Mouse (Mus musculus) gastrocnemius, adult 2 months (tissue): ENCODE data around the gene Asb15. TPM values are rescaled to one million over a fixed set of nuclear protein-coding genes. Genes with fewer than 3 reads are reported as not detected.
A peak's percentile ranks its signal among the peaks of the same experiment; 100 is the strongest.

Source experiments
- DNase-seq: peaks from one replicate; pipeline ENCODE4 v3.0.0; 2022
- H3K27ac ChIP-seq: fragments of 200-600 bp; 2 replicates; pipeline ENCODE4 v1.8.1; 2022; ENCODE audit warnings: mild to moderate bottlenecking
- H3K4me3 ChIP-seq: fragments of 200-600 bp; 2 replicates; pipeline ENCODE4 v1.8.1; 2022; ENCODE audit warnings: mild to moderate bottlenecking, moderate library complexity
- CTCF ChIP-seq: fragments of 200-600 bp; IDR thresholded peaks from 2 replicates; pipeline ENCODE4 v1.8.1; 2022; ENCODE audit warnings: antibody characterized with exemption, mild to moderate bottlenecking, moderate library complexity
- intact Hi-C: fragments of 180-260 bp; cut with DNase I; formaldehyde crosslinking; loops from one replicate; pipeline ENCODE4 v1.15.1; 2025
- total RNA-seq, 2 experiments: library from RNA; stranded (reverse); gene quantifications; 2 replicates each; pipeline ENCODE4 v1.2.3; 2021

Asb15 gene
- total RNA-seq, 2 experiments from 2014 or later, result 34.9 to 54.5 TPM

DNA sequence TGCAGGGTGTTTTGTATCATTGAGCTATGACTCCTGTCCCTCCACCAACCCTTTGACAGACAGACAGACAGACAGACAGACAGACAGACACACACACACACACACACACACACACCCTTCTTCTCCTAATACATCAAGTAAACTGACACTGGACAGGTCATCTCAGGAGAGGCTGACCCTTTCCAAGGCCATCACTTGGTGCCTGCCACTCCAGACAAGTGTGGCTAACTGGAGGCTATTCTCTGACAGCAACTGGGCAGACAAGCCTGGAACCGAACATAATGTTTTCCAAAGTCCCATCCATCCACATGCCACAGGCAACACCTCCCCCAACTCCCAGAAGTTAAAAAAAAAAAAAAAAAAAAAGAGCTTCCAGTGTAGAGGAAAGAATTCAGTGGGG, 73.7 kb downstream of the Asb15 start:
- Histone ChIP-seq H3K4me3 (peak overlapping the region; percentile 69), H3K27ac (peak overlapping the region; percentile 81)
- intact Hi-C loops, result no loop called here
- peak; percentile 65 for DNase-seq
- no peak for TF ChIP-seq CTCF

DNA sequence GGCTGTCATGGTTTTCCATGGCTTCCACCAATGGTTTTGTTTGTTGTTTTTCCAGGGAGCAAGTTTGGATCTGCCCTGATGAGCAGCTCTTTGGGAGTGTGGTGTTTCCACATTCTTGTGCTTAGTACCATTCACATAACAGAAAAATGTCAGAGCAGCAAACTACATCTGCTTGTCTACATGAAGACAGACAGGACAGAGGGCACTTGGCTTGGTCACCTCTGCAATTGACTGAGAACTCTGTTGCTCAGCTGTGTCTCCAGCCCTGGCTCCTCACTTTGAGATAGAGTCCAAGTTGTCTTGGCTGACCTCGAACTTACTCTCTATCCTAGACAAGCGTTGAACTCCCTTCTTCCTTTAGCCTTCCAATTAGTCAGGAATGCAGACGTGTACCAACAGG, 74.4 kb downstream of the Asb15 start:
- intact Hi-C loops, result no loop called here
- DNase-seq, result no peak
- TF ChIP-seq CTCF, result no peak
- peak overlapping the region; percentile 69 for H3K27ac ChIP-seq
- peak overlapping the region; percentile 69 for H3K4me3 ChIP-seq

DNA sequence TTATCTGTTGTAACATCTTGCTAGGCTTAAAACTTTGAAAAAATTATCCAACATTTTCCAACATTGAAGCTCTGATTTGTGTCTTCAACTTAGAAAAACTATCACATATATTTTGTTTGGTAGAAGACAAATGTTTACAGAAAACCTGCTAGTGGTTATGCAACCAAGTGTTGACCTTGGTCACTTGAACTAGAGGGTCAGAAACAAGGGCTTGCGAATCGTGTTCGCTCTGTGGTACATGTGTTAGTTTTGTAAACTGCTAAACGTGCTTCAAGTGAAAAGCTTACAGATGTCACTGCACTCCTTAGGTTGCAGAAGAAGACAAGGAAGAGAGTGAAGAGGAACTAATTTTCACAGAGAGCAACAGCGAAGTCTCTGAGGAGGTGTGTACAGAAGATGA, 75.0 kb downstream of the Asb15 start:
- no peak for DNase-seq
- intact Hi-C loops, result no loop called here
- no peak for TF ChIP-seq CTCF
- H3K4me3 ChIP-seq, result peak overlapping the region; percentile 69
- peak overlapping the region; percentile 69 for H3K27ac ChIP-seq

DNA sequence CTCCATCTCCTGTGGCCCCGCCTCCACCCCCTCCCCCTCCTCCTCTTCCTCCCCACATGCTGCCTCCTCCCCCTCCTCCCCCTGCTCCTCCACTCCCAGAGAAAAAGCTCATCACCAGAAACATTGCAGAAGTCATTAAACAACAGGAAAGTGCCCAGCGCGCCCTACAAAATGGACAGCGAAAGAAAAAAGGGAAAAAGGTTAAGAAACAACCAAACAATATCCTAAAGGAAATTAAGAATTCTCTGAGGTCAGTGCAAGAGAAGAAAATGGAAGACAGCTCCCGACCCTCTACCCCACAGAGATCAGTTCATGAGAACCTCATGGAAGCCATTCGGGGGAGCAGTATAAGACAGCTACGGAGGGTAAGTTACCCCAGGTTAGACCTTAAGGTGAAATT, 76.3 kb downstream of the Asb15 start:
- TF ChIP-seq CTCF, result no peak
- Histone ChIP-seq H3K4me3 (peak overlapping the region; percentile 45), H3K27ac (peak overlapping the region; percentile 31; the same call in 1 of the 2 replicates)
- intact Hi-C loops, result no loop called here
- DNase-seq, result no peak

DNA sequence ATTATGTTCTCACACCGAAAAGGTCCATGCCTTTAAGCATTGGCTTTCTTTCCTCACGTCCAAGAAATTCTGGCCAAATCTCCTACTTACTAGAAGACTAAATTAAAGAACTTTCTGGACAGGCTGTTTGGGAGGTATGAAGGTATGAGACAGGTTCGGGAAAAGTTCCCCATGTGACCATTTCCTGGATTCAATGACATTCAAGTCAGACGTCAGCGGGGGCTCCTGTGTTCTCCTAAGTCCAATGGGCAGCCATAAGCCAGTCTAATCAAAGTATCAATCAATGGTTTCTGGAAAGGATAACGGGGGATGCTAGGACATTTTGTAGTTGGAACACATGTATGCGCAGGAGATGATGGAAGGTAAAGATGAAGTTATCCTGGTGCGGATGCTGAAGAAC, 77.7 kb downstream of the Asb15 start:
- no peak overlapping the region for H3K27ac ChIP-seq
- no peak for TF ChIP-seq CTCF
- intact Hi-C loops, result no loop called here
- no peak overlapping the region for H3K4me3 ChIP-seq
- no peak for DNase-seq

DNA sequence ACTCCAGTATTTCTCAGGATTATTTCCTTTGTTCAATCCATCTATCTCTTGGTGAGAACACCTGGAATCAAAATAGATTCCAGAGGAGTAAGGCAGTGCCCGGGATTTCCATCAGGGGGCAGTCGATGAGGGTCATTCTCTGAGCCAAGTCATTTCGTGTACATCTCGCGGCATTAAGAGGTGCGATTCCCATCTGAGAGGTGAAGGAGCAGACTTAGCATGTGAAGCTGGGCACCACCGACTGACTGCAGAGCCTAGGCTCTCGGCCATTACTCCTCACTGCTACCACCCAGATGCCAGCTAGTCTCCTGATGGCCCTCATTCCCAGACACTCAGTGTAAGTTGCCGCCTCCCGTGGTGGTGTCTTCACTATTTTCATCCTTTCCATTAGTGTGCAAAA, 78.6 kb downstream of the Asb15 start:
- intact Hi-C loops, result no loop called here
- Histone ChIP-seq H3K4me3 (no peak overlapping the region), H3K27ac (peak overlapping the region; percentile 63; the same call in 1 of the 2 replicates)
- no peak for DNase-seq
- peak; percentile 32; the same call in 1 of the 2 replicates for TF ChIP-seq CTCF

DNA sequence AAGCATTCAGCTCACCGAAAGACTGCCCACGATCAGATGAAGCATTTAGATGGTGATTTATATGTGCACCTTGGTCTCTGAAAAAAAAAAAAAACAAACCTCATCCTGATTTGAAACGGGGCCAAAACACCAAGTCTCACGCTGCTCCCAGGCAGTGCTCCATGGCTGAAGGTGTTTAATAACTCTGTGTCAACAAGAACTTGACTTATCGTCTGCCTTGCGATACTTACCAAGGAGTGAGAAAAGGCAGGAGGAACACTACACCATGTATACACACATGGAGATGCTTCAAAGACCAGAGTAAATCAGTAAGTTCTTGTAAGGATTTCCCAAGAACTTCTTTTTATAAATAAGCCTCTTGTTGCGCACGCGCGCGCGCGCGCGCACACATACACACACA, 79.6 kb downstream of the Asb15 start:
- TF ChIP-seq CTCF, result no peak
- peak overlapping the region; percentile 63 for H3K27ac ChIP-seq
- peak; percentile 43 for DNase-seq

DNA sequence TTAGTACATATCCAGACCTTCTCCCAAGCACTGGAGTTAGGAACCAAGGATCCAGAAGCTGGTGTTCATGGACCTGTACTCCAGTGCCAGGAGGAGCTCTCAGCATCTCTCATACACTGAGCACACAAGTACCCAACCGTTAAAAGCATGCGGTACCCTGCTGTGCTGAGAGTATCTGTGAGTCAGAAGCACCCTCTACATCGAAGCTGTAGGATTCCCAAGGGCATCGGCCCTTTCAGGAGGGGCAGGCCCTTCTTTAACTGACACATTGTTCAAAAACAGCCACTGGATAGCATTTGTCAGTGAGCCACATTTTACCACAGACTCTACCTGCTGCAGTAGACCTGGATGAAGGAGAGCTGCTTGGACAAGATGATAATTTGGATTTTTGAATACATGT, 80.2 kb downstream of the Asb15 start:
- no peak for TF ChIP-seq CTCF
- Histone ChIP-seq H3K27ac (peak overlapping the region; percentile 63), H3K4me3 (no peak overlapping the region)
- no peak for DNase-seq
- intact Hi-C loops, result no loop called here

More for the DNA sequence above, 79.6 kb downstream of the Asb15 start:
- H3K4me3 ChIP-seq, result no peak overlapping the region
- intact Hi-C loops, result no loop called here

DNA sequence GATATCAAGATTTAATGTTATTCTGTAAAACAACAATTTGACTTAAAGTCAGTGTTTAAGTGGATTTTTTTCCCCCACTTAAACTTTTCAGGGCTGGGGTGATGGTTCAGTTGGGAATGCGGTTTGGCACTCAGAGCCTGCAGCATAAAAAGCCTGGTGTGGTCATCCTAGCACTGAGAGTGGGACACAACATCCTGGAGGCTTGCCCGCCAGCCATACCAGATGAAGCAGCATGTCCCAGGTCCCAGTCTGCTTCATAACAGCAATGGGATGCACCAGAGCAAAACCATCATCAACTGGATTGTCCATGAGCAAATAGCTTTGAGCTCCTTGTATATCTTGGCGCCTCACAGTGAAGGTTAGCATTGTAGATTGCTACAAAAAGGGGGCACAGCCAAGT, 80.7 kb downstream of the Asb15 start:
- TF ChIP-seq CTCF, result no peak
- H3K27ac ChIP-seq, result peak overlapping the region; percentile 75
- DNase-seq, result peak; percentile 46
- intact Hi-C loops, result no loop called here
- H3K4me3 ChIP-seq, result no peak overlapping the region

DNA sequence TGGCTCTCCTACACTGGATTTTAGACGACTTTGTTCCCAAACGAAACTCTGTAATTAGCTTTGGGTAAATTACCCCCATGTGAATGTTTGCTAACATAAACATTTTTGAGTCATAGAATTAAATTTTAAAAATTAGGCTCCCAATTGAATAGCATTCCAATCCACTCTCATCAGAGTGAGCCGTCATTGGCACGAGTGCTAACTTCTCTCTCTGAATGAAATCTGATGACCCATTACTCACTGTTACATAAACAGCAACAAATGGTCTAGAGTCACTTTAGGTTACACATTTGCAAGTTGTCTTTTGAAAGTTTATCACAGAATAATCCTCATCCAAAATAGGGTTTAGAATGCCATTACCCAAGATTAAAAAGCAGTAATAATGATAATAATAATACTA, 81.6 kb downstream of the Asb15 start:
- TF ChIP-seq CTCF, result no peak
- no peak overlapping the region for H3K4me3 ChIP-seq
- H3K27ac ChIP-seq, result peak overlapping the region; percentile 90
- intact Hi-C loops, result no loop called here
- no peak for DNase-seq

DNA sequence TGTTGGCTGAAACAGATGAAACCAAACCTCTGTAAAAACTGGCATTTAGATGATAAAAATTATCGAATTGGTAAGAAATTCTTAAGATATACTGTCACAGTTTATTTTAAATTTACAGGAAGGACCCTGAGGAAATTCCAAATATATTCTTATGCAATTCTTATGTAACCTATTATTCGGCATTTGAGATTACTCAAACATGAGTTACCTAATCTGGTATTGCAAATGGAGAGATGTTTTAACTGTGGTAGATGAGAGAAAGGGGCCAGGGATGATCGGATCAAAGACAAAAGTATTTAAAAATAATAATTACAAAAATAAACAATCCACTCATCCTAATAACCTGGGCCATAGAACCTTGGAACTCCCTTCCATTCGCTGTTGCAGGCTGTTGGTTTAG, 82.4 kb downstream of the Asb15 start:
- TF ChIP-seq CTCF, result no peak
- Histone ChIP-seq H3K27ac (peak overlapping the region; percentile 90), H3K4me3 (no peak overlapping the region)
- no peak for DNase-seq
- intact Hi-C loops, result loop anchor here (5.0 kb wide), 1 partner anchor 78 kb away; no protein-coding TSS in a partner anchor

DNA sequence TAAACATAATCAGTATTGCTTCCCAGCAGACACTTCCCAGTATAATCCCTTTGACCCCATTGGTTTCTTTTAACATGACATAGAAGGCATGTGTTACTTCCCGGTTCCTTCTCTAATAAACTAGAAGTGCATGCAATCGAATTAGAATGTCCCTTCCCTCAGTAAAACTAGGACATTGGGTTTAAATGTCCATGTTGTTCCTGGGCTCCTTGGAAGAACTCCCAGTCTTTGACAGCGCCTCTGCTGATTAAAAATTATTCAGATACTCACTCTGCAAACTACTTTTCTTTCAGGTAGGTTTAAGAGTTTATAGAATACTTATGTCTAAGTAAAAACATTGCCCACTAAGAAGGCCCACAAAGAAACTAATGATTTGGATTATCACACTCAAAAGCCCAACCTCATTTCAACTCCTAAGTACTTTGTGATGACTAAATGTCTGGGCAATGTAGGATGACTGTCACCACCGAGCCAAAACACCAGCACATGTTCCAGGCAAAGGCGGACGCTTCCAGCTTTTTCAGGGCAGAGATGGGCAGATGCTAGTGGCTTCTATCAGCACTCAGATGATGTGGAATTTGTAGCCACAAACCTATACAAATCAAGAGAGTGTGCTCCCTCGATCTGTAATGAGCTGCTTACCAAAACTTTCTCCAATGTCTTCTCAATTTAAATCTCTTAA, 84.3 kb downstream of the Asb15 start:
- Histone ChIP-seq H3K4me3 (no peak overlapping the region), H3K27ac (peak overlapping the region; percentile 90)
- intact Hi-C loops, result loop anchor here (5.0 kb wide), 1 partner anchor 80 kb away; no protein-coding TSS in a partner anchor
- TF ChIP-seq CTCF, result no peak
- peak; percentile 77 for DNase-seq

DNA sequence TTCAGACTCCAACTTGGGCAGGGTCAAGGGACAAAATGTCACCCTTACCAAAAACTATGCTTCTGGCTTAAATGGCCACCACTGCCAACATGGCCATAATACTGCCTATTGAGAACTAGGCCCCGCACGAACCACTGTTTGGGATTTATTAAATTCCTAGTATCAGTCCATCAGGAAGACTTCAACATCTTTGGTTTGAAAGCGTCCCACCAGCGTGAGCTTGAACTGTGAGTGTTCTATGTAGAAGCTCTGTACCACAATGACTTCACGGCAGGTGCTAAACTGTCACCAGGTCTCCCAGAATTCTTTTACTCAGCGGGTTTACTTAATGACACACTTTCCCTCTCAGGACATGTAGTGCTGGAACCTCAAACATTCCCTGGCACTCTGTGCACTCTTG, 85.4 kb downstream of the Asb15 start:
- no peak for TF ChIP-seq CTCF
- intact Hi-C loops, result loop anchor here (5.0 kb wide), 1 partner anchor 81 kb away; no protein-coding TSS in a partner anchor
- peak overlapping the region; percentile 90 for H3K27ac ChIP-seq
- no peak overlapping the region for H3K4me3 ChIP-seq
- no peak for DNase-seq

DNA sequence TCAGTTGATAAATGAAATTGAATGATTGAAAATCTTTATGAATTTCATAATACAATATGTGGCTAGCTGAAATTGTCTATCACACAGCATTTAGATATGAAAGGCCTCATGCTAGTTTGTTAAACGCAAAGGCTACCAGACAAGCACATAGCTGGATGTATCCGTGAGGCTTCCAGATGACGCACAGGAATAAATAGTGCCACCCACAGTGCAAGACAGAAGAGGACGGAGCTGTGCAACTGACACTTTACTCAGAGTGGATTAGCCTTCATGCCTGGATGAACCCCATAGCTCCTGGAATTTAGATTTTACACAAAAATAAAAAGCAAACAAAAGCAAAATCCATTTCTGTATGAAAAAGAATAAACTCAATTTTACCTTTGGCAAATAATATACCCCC, 86.0 kb downstream of the Asb15 start:
- peak overlapping the region; percentile 90 for H3K27ac ChIP-seq
- no peak for DNase-seq
- TF ChIP-seq CTCF, result no peak
- intact Hi-C loops, result loop anchor here (5.0 kb wide), 1 partner anchor 82 kb away; no protein-coding TSS in a partner anchor
- no peak overlapping the region for H3K4me3 ChIP-seq
